Mouse (Mus musculus): Measurements from ENCODE around the gene Pofut1.

Gene Pofut1

DNA sequence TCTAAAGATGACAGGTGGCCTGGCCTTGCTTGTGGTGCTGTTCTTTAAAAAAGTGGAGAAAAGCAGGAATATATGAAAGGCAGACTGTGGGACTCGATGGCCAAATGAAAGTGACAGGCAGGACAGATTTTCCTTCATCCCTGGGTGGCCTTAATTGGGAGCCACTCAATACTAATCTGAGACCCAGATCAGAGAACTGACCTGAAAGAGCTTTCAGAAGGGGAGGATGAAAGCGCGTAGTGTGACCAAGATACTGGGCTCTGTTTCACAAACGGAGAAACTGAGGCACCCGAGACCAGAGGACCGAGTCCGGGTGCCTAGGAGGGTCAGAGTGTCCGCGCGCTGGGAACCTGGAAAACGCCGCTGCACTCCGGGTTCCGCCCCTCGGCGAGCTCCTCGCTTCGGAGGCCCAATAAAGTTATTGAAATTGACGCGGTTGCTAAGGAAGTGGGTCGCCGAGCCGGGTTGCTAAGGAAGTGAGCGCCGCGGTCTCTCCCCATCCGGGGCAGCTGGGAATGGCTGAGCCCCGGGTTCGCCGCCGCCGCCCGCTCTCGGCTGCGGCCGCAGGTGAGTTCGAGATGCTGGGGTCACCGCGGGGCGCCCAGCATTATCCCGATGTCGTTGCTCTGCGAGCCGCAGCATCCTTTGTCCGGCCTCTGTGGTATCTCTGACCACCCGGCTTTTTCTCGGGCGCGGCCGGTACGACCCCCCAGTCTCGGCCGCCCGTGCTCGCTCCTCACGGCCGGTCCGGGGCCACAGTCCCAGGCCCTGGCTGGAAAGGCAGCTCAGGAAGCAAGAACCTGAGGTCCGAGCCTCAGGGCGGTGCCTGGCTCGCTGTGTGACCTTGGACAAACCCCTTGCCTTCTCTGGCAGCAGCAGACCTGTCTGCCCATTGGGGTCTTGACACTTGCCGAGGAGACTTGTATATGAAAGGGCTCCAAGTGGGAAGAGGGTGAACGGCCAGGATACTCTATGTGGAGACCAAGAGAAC, 49.9 kb downstream of the Pofut1 start, which contains the start of gene Kif3b:
TSS of gene Kif3b (plus strand) at position 476 of the 991 bp plus-strand sequence.
- peak; percentile 83 for DNase-seq (ENCODE audit: low spot score)

- no peak for DNase-seq (ENCODE audit: low spot score)
Measured at GRCm38 (mm10) chr2:153292305-153292861, 51.0 kb downstream of the Pofut1 start.

DNA sequence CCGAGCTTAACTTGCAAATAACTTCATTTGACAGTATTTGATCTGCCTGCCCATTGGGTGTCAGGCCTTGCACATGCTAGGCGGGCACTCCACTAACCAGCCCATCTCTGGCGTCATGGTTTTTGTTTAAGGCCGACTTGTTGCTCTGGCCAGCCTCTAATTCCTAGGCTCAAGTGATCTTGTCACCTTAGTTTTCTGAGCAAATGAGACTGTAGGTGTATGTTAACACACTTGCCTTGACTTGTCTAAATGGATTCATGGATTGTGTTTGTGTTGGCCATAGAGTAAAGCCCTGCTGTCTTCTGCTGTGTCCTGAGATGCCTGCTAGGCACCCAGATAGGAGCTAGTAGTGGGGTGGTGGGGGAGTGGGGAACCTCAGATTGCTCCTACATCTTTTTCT, 53.9 kb downstream of the Pofut1 start:
- no peak for DNase-seq (ENCODE audit: low spot score)

- DNase-seq (ENCODE audit: low spot score): no peak
Measured at GRCm38 (mm10) chr2:153297771-153298170, 56.4 kb downstream of the Pofut1 start.

DNA sequence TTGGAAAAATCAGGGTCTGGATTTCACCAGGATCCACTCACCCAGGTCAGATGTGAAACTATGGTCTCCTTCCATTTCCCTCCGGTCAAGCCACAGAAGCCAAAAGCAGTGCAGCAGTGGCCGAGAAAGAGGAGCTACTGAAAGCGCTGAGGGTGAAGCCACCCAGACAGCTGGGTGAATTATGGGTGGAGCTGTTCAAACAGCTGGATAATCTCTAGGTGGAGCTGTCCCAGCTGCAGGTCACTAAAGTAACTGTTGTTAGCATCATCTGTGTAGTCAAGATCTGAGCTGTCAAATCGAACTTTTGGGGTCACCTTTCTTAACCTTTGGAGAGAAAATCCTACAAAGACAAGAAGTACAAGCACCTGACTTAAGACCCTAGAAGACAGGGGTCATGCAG, 57.1 kb downstream of the Pofut1 start:
- no peak for DNase-seq (ENCODE audit: low spot score)

- DNase-seq (ENCODE audit: low spot score): no peak
Measured at GRCm38 (mm10) chr2:153298863-153299262, 57.5 kb downstream of the Pofut1 start.

DNA sequence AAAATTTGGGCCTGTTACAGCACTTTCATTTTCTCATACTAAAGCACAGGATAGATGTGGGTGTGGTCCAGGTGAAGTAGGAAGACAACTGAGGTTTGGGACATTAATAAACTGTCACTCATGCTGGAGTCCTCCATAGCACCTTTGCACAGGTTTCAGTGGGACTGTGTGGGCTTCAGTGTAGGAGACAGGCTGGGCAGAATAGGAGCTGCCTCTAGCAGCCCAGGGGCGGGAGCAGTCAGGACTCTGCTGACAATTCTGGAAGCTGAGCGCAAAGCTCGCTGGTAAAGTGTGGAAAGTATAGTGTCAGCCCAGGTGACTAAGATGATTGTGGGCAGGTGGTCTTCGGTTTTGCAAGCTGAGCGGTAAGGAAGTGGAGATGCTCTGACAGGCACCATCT, 59.8 kb downstream of the Pofut1 start:
- no peak for DNase-seq (ENCODE audit: low spot score)

- DNase-seq (ENCODE audit: low spot score): no peak
Measured at GRCm38 (mm10) chr2:153305240-153305639, 63.9 kb downstream of the Pofut1 start.

DNA sequence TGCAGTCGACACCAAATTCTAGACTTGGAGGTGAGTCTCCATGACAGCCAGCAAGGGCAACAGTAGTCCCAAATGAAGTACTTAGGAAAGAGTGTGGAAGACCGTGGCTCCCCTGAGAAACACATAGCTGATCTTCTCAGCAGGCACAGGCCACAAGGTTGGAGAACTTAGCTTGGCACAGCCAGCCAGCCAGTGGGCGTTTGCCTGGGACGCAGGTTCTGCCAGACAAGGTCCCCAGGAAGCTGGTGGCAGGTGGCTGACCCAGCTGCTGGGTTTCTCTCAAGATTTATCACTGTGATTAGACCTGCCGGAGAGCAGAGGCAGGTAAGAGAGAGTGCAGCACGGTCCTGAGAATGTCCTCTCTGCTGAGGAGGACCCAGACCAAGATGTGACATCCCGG, 67.3 kb downstream of the Pofut1 start:
- DNase-seq (ENCODE audit: low spot score): no peak

DNA sequence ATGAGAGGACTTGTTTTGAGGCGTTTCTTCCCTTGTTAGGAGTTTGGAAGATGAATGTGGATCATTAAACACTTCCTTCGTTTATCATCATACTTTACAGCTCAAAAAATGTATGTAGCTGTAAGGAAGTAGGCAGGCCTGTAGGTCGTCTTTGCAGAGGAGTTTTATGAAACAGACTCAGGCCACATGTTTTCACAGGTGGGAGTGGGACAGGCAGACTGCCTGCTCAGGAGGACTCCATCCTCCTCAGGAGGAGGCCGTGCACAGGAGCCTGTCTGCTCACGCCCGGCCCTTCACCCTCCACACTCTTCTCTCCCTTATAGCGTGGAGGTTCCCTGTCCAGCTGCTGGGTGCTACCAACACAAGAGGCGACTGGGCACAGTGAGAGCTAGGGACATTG, 67.8 kb downstream of the Pofut1 start:
- no peak for DNase-seq (ENCODE audit: low spot score)

- DNase-seq (ENCODE audit: low spot score): no peak
Measured at GRCm38 (mm10) chr2:153310228-153310627, 68.9 kb downstream of the Pofut1 start.

DNA sequence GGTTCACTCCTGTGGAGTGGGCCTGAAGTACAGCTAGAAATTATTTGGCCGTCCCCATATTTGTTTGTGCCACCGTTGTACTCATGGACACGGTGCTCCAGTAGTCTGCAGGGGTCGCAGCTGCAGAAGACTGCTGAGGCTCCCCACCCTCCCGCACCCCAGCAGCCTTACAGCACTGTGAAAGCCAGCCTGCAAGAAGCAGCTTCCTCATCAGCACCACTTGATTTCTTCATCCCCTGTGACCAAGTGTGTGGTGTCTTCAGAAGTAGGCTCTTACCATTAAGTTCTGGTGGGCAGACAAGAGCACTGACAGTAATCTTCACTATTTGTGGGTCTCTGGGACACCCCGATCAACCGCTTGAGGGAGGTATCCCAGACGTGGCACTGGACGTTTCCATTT, 71.6 kb downstream of the Pofut1 start:
- DNase-seq (ENCODE audit: low spot score): no peak

DNA sequence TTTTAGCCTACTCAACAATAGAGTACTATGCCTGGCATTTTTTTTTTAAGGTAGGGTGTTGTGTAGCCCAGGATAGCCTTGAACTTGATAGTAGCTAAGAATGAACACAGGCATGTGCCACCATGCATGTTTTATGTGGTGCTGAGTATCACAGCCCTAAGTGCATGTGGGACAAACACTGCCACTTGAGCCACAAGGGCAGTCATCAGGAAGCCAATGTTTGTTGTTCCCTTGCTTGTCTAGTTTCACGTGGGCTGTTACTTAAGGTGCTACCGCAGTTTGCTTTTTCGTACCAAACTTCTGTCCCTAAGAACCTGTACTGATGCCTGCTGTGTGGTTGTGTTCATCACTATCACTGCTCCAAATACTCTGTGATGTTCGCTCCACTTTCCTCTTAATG, 77.1 kb downstream of the Pofut1 start:
- DNase-seq (ENCODE audit: low spot score): no peak

DNA sequence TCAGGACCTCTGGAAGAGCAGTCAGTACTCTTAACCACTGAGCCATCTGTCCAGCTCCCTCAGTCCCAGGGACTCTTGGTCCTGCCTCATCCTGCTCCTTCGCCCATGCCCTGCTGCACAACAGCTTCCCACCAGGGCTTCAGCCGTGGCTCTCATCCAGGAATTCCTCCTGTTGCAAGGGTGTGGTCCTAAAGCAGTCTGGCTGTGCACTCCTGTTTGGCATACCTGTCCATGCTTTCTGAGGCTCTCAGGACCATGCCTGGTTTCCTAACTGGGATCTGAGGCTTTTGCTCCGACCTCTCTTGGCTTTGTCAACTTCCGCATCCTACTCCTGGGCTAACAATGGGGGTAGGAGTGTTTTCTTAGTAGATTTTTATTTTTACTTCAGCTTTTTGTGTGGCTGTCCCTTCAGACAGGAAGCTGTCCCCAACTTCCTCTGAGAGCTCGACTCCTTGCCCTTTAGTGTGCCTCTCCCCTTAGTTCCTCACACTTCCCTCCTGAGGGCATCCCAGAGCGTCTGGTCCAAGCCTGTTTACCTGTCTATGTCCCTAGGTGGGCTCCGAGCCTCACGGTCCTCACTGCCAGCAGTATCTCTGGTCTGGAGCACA, 77.8 kb downstream of the Pofut1 start:
- no peak for DNase-seq (ENCODE audit: low spot score)

Measured in ovary, postnatal 14 days (tissue).